Mouse (Mus musculus) intestine, postnatal 0 days (tissue): ENCODE measurements at regions not wholly inside any gene's neighbourhood (a gene's known extent, or its start where the extent isn't known, plus 50 kb on each side); places are given as distances from the start of the nearest gene placed in this dataset.

Experiments used
- ATAC-seq: fragments of 200-750 bp; cut with Nextera tagmentation; 2 replicates; pipeline ENCODE4 v1.8.0; 2017; ENCODE audit warnings: mild to moderate bottlenecking, moderate TSS enrichment, moderate library complexity
- H3K27ac ChIP-seq: fragments of 300-500 bp; sonication (generic); 2 replicates; pipeline ENCODE4 v1.5.1; 2014; ENCODE audit warnings: mild to moderate bottlenecking, low read depth, low read length, moderate library complexity
- H3K27me3 ChIP-seq: fragments of 300-500 bp; sonication (generic); replicated peaks from 2 replicates; pipeline ENCODE4 v1.6.1; 2014; ENCODE audit warnings: low read length, mixed read lengths; ENCODE audit not compliant: control insufficient read depth, insufficient read depth
- H3K36me3 ChIP-seq: fragments of 300-500 bp; sonication (generic); 2 replicates; pipeline ENCODE4 v1.6.1; 2014; ENCODE audit warnings: mild to moderate bottlenecking, moderate library complexity; ENCODE audit not compliant: control insufficient read depth, insufficient read depth
- H3K4me1 ChIP-seq: fragments of 300-500 bp; sonication (generic); replicated peaks from 2 replicates; pipeline ENCODE4 v1.6.1; 2014; ENCODE audit warnings: antibody characterized with exemption, low read length, mixed read lengths; ENCODE audit not compliant: control insufficient read depth, insufficient read depth
- H3K4me2 ChIP-seq: fragments of 300-500 bp; sonication (generic); replicated peaks from 2 replicates; pipeline ENCODE4 v1.6.1; 2014; ENCODE audit warnings: low read depth, mild to moderate bottlenecking, moderate library complexity
- H3K4me3 ChIP-seq: fragments of 300-500 bp; sonication (generic); 2 replicates; pipeline ENCODE4 v1.5.1; 2014; ENCODE audit warnings: low read depth, low read length
- H3K9ac ChIP-seq: fragments of 300-500 bp; sonication (generic); 2 replicates; pipeline ENCODE4 v1.6.1; 2014; ENCODE audit warnings: mild to moderate bottlenecking, low read depth, low read length
- H3K9me3 ChIP-seq: fragments of 300-500 bp; sonication (generic); 2 replicates; pipeline ENCODE4 v1.6.1; 2016; ENCODE audit warnings: mixed run types; ENCODE audit not compliant: control insufficient read depth
- CTCF ChIP-seq: sonication (generic); IDR thresholded peaks from 2 replicates; pipeline ENCODE4 v1.5.1; 2016; ENCODE audit warnings: low read depth, mild to moderate bottlenecking, control low read depth, antibody characterized with exemption, moderate library complexity
- WGBS: fragments of 180-500 bp; shearing (Covaris S2); extraction: QIAGEN DNeasy Blood & Tissue Kit; methylation state at CpG from one replicate; pipeline ENCODE4 v1.1.7; 2014; 5-methylcytosine and 5-hydroxymethylcytosine counted together

- Histone ChIP-seq H3K4me3 (peak overlapping the region; percentile 37), H3K27ac (peak overlapping the region; percentile 35; the same call in 1 of the 2 replicates), H3K9me3 (no peaks in the 10 kb centered on the region), H3K27me3 (no peaks in the 10 kb centered on the region), H3K36me3 (no peaks in the 10 kb centered on the region), H3K4me2 (peak overlapping the region; percentile 75), H3K9ac (no peak overlapping the region), H3K4me1 (peaks cover 9% of the 10 kb centered on the region)
- 23% methylated on average over 27 of the region's 27 CpGs for WGBS
- ATAC-seq = peak; percentile 23
- TF ChIP-seq CTCF = no peak
Measured at GRCm38 (mm10) chr17:47976061-47976998, 51.9 kb upstream of the Foxp4 start.

DNA sequence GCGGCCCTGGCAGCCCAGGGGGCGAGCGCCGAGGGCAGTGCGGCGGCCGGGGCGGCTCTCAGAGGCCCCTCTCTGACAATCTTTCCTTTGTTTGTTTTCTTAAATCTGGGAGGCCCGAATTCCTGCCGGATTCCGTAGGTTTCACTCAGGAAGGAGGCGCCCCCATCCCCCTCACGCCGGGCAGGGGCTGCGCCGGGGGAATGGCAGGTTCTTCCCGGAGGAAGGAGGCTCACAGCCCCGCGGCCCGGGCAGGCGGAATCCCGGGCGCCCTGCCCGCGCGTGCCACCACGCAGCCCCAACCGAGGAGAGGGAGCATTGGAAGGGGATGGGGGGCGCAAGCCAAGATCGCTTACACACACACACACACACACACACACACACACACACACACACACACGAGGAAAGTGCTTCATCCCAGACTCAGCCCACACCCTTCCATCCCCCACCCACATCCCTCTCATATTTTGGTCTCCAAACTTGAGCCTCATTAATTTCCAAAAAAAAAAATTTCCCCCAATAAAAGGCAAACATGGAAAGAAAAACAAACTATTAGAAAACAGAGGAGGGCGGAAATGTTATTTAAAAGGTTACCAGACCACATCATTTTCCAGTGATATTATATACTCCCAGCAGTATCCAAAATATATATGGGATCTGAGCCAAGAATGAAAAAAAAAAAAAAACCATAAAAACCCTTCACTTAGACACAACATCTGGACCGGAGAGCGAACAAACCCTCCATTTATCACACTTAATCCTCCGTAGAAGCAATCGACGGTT lies 51.0 kb upstream of the Foxp4 start:
- peak overlapping the region; percentile 51; the same call in 1 of the 2 replicates for H3K9ac ChIP-seq
- peak overlapping the region; percentile 85 for H3K27ac ChIP-seq
- H3K27me3 ChIP-seq = no peaks in the 10 kb centered on the region
- peaks cover 9% of the 10 kb centered on the region for H3K4me1 ChIP-seq
- peak overlapping the region; percentile 37 for H3K4me3 ChIP-seq
- TF ChIP-seq CTCF = no peak
- 4% methylated on average over 36 of the region's 37 CpGs for WGBS
- no peak for ATAC-seq
- no peaks in the 10 kb centered on the region for H3K9me3 ChIP-seq
- H3K4me2 ChIP-seq = peak overlapping the region; percentile 75
- no peaks in the 10 kb centered on the region for H3K36me3 ChIP-seq

DNA sequence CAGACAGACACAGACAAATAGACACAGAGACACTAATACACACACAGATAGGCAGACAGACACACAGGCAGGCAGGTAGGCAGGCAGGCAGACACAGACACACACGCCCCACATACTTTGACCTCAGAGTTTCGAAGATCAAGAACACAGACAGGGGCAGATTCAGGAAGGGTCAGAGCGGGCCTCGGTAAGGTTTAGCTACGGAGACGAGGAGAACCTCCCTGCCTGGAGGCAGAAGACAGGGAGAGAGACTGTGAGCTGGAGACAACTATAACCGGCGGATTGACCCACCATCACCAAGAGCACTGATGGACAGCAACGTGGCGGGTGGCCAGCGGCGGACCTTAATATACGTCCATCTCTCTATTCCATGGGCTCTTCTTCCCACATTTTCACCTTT lies 50.1 kb upstream of the Foxp4 start:
- Histone ChIP-seq H3K4me2 (peak overlapping the region; percentile 75), H3K4me1 (peaks cover 9% of the 10 kb centered on the region), H3K4me3 (peak overlapping the region; percentile 37), H3K9ac (peak overlapping the region; percentile 51; the same call in 1 of the 2 replicates), H3K27ac (peak overlapping the region; percentile 85), H3K27me3 (no peaks in the 10 kb centered on the region), H3K9me3 (no peaks in the 10 kb centered on the region), H3K36me3 (no peaks in the 10 kb centered on the region)
- 16% methylated on average over 13 of the region's 13 CpGs for WGBS
- no peak for TF ChIP-seq CTCF
- ATAC-seq = peak; percentile 68
